Mouse (Mus musculus) 3134 (cell line): ENCODE measurements at regions not wholly inside any gene's neighbourhood (a gene's known extent, or its start where the extent isn't known, plus 50 kb on each side); places are given as distances from the start of the nearest gene placed in this dataset.

Experiments used
- DNase-seq: peaks from one replicate; pipeline ENCODE4 v3.0.0-alpha.2; 2011; ENCODE audit warnings: low spot score; ENCODE audit not compliant: insufficient read length; ENCODE audit errors: extremely low read depth

DNA sequence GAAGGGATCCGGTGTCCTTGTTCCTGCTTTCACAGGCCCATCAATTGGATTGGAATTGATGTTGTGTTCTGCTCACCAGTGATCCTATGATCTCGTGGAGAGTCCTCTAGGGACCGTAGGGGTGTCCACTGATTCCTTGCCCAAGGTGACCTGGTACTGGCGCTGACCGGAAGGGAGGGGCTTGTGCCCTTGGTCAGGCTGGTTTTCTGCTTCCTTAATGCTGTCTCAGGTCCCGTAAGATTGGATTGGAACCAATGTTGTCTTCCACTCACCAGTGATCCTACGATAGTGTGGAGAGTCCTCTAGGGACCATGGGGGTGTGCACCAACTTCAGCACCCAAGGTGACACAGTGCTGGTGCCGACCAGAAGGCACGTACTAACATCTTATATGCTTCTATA lies 324.9 kb upstream of the Ptchd4 start:
- no peak for DNase-seq

DNA sequence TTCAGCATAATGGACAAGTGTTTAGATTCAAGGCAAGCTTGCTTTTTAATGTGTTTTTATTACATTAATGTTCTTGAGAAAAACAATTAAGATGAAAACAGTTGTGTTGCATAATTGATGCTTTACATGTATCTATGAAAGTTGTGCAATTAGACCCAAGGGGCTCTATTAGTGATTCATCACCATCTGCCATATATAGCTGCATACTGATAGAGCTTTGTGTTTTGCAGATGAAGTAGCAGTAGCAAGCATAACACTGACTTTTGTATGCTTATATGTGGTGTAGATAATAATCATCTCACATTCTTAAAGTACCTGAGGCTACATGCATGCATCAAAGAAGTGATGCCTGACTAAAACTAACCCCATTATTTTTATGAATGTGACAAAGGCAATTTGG lies 307.3 kb upstream of the Ptchd4 start:
- no peak for DNase-seq

DNA sequence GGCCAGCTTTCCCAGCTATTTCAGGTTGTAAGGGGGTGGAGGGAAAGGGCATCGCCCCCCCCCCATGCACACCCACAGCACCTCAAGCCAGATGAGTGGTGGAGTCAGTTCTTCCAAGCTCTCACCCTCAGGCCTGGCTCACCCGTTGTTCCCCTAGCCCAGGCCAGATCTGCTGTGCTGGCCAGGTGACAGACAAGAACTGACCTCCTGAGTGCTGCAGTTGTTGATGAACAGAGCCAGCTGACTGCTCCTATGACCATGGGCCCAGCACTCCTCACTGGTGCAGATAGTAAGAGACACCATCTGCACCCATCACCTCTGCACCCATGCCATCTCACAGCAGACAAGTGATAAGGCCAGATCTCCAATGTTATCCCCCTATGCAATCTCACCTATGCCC lies 291.5 kb upstream of the Ptchd4 start:
- no peak for DNase-seq

GRCm38 (mm10) chr17:42027253-42027652 lies 288.5 kb upstream of the Ptchd4 start:
- DNase-seq, result no peak

DNA sequence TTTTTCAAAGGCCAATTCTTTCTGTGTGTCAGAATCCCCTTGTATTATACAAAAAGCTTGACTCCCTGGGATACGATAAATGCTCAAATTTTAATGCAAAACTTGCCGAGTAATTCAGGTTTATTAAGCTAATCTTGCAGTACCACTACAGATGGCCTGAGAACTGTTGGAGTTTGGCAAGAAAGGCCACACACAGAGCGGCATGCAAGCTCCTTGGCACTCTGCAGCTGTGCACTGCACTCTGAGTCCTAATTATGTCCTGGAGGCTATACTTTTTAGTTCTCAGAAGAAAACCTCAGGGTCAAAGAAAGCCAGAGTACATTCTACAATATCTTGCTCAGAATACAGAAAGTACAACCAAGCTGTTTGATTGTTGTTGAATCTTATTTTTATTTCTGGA lies 286.3 kb upstream of the Ptchd4 start:
- DNase-seq, result no peak

DNA sequence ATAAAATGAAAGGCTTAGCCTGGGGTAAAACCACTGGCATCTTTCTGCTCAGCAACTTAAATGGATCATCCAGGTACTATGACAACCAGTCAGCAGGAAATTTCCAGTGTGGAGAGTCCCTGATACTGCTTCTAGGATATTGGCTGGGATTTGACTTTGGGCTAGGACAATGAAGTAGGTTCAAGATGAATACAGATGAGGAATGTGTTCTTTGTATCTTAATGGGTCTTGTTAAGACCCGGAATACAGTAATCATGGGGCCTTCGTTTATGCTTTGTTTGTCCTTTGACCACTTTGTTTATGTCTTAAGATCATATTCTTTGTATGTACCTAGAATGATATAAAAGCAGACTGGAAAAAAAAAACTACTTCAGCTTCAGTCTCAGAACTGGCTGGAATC lies 278.7 kb upstream of the Ptchd4 start:
- no peak for DNase-seq

DNA sequence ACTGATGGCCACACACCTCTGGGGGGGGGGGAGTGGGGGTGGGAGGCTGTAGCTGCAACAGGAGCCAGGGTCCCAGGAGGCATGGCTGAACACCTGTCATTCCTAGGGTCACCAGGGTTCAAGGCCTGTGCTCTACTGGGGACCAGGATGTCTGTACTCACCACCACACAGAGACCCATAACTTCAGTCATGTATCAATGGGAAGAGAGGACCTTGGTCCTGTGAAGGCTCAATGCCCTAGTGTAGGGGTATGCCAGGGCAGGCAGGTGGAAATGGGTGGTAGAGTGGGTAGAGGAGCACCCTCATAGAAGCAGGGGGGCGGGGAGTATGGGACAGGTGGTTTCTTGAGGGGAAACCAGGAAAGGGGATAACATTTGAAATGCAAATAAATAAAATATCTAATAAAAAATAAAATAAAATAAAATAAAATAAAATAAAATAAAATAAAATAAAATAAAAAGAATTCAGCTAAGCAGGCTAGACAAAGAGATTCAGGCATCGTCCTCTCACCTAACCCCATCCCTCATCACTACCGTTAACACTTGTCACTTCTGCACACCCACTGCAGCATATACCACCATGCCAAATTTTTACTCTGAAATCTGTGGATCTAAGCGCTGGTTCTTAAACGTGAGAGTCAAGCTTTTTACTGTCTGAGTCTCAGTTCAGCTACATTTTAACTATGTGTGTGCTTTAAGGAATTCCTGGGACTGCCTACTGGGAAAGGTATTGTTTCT lies 265.8 kb upstream of the Ptchd4 start:
- no peak for DNase-seq

- DNase-seq, result no peak
Observed at GRCm38 (mm10) chr17:42090764-42091452, 224.8 kb upstream of the Ptchd4 start.

DNA sequence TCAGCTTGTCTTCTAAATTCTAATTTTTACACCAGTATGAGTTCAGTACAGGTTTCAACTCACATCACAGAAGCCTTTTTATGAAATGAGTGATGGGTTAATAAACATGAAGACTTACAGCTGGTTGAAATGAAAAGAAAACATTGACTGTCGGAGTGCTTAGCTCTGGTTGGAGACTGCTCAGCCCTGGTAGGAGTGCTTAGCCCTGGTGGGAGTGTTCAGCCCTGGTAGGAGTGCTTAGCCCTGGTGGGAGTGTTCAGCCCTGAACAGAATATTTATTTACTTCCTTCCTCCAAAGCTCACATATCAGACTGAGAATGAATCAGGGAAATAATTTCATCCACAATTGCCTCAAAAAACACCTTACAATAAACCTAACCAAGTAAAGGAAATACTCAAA lies 202.1 kb upstream of the Ptchd4 start:
- DNase-seq, result no peak

DNA sequence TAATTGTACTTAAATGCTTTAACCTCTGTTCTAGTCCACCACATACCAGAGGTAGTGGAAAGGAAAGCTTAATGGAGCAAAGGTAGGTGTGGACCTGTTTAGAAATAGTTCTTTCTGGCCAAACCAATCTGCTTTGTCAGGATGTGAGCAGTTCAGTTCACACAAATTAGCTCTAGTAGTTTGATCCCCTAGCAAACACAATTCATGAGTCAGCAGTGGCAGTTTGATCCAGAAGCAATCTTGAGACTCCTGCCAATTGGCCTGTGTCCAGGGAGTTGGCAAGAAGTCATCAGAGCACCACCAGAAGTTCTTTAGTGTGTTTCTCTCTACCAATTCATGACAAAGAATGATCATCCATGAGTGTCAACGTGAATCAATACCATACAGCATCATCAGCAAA lies 195.0 kb upstream of the Ptchd4 start:
- DNase-seq, result no peak

GRCm38 (mm10) chr17:42126488-42127237 lies 189.1 kb upstream of the Ptchd4 start:
- DNase-seq, result peak; percentile 43

DNA sequence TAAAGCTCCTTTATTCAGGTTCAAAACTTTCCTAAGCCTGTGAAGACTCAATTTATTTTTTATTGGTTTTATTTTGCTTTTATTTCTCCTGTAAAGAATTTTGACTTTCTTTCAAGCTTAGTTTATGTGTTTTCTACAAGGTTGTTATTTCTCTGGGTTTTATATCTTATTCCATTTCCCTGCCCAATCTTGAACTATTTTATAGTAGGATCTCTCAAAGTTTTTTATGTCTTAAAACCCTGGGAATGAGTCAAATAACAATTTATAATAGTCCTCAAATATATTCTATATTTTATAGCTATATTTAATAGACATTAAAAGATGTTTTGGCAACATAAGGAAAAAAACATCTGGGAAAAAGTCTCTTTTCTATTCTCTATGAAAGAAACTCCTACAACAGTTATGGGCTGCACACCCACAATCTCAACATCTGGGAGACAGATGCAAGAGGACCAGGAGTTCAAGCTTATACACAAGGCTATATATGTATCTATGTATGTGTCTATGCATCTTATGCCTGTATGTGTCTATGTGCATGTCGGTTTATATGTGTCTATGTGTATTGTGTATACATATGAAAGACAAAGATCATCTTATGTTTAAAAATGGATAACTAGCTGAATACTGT lies 146.2 kb upstream of the Ptchd4 start:
- no peak for DNase-seq

DNA sequence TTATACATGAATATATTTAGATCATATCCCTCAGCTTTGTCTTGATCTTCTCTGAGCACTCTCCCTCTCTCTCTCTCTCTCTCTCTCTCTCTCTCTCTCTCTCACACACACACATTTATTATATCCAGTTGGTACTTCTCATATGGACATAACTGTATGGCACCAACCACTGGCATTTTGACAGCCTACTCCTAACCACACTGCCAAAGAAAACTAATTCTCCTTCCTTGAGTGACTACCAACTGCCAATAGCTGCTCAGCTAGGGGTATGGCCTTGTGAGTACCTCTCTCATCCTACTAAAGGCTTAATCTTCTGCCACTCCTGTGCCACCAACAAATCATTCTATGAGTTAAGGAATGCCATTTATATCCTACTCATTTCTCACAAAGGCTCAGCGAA lies 127.2 kb upstream of the Ptchd4 start:
- DNase-seq, result no peak

GRCm38 (mm10) chr17:42190206-42190902 lies 125.4 kb upstream of the Ptchd4 start:
- DNase-seq, result no peak
